Mouse (Mus musculus) Muller cell, postnatal 12 days (primary cell): ENCODE results near the gene Trit1.
A peak's percentile ranks its signal among the peaks of the same experiment; 100 is the strongest.
"Not testable (repeated sequence)": the region's sequence is repeated elsewhere in the genome, so short reads cannot be mapped to it uniquely, and the experiment has no call there.

Experiments
- DNase-seq: peaks from one replicate; pipeline ENCODE4 v3.0.0-alpha.2; 2015; ENCODE audit errors: inconsistent ontology term

Gene Trit1

DNA sequence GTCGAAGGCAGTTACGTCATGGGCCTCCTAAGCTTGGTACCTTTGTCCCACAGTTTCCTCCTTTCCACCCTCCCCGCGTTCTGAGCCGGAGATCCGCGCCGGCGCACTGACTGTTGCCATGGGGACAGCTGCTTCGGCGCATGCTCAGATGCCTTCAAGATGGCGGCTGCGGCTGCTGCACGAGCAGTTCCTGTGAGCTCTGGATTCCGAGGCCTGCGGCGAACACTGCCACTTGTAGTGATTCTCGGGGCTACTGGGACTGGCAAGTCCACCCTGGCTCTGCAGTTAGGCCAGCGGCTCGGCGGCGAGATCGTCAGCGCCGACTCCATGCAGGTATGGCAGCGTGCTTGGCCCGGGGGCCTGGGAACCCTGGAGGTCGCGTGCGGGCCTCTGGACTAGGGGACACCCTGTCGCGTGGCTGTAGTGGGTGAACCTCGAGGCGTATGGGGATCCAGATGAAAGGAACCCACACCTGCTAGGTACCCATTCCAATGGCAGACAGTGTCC, at the start of gene Trit1:
TSS of gene Trit1 (plus strand) at position 147 of the 507 bp plus-strand sequence.
- DNase-seq = peak; percentile 91

GRCm38 (mm10) chr4:122968106-122968505, 48.3 kb upstream of the Trit1 start:
- no peak for DNase-seq

- DNase-seq = no peak
Observed at GRCm38 (mm10) chr4:122971191-122971590, 45.2 kb upstream of the Trit1 start.

GRCm38 (mm10) chr4:122971646-122972045, 44.8 kb upstream of the Trit1 start:
- no peak for DNase-seq

- DNase-seq = no peak
Observed at GRCm38 (mm10) chr4:122972056-122972455, 44.3 kb upstream of the Trit1 start.

DNA sequence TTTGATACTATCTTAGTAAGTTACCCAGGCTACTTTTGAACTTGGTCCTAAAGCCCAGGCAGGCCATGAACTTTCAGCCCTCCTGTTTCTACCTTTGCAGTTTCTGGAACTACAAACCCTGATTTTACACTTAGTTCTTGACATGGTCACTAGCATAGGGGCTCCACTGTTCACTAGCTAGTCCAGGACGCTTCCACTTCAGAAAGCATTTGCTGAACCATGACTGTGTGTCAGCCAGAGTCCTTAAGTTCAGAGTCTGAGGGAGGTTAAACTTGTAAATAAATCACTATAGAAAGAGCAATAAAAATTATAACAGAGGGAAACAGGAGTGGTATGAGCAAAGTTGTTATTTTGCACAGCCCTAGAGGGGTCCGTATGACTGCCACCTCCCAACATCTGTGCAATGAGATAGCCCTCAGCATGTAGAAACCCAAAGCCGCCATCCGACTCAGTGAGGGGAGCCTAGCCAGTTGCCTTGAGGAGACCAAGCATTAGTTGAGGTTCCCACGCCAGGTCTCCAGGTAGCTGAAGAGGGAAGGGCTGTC, 41.3 kb upstream of the Trit1 start:
- DNase-seq = no peak

DNA sequence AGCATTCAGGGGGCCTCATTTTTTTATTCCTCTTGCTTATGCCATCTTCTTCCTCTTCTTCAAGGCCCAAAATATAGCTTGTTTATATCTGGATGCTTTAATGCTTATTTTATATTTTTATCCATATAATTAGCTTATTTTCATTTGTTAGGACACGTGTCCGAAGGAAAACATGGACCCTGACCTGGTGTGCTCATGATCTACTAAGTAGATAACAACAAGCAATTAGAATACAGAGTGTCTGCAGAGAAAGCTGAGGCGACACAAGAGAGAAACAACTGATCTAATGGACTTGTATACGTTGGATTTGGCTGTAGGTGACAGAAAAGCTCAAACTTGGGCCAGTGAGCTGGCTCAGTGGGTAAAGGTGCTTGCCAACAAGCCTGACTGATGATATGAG, 39.5 kb upstream of the Trit1 start:
- DNase-seq = no peak

GRCm38 (mm10) chr4:122978850-122979249, 37.5 kb upstream of the Trit1 start:
- no peak for DNase-seq

DNA sequence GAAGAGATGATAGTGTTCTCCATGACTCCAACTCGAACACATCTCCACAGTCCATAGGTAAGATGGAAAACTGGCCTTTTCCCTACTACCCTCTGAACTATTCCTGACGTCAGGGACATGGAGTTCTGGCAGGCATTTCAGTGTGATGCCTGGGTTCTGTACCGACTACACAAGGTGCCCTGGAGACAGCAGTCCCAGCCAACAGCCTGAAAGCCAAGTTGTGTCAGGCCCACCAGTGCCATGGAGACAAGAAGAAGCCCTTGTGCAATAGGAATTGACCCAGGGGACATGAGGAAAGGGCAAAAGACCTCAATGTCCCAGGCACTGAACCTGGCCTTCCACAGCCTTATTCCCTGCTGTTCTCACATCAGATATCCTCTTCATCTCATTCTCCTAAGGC, 36.6 kb upstream of the Trit1 start:
- DNase-seq = no peak

DNA sequence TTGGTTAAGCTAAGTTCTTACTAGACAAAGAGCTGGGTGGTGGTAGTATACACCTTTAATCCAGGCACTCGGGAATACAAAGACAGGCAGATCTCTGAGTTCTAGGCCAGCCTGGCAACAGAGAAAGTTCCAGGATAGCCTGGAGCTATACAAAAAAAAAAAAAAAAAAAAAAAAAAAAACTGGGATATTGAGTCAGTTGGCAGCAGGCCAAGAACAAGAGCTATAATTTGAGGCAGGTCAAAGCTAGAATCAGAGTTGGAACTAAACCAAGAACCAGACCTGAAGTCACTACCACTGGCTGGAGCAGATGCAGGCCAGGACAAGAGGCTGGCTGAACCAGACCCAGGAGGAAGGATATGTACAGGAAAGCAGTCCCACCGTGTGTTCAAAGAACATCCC, 35.7 kb upstream of the Trit1 start:
- DNase-seq = no peak

GRCm38 (mm10) chr4:122981238-122981637, 35.2 kb upstream of the Trit1 start:
- no peak for DNase-seq

DNA sequence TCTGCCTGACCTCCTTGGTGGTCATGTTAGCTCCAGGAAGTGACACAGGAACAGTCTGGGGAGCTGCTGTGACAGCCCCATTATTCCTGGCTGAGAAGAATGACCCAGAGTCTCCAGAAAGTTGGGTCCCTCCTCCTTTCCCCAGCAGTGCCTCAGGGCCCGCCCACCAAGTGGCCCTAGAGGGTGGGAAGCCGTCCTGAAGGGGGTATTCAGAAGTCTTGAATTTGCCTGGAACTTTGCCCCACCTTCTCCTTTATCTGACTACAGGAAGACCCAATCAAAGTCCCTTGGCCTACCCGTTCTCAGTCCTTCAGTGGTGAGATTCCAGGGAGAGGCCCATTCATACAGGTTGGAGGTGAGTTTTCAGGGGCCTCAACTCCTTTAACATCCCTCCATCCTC, 34.5 kb upstream of the Trit1 start:
- no peak for DNase-seq

DNA sequence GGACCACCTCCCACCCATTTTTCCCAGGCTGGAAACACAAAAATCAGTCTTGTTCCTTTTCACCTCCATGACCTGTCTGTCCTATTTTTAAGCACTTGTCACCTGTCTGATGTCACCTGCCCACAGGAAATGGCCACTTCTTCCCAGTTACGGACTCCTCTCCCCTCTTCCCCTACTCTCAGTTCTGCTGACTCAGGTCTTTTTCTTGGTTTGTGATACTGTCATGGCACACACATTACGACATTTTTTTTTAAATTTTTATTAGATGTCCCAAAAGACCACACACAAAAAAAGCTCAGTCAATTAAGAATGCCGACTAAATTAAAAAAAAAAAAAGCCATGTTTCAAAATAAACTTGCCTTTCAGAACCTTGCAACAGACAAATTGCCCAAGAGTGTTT, 33.9 kb upstream of the Trit1 start:
- no peak for DNase-seq

DNA sequence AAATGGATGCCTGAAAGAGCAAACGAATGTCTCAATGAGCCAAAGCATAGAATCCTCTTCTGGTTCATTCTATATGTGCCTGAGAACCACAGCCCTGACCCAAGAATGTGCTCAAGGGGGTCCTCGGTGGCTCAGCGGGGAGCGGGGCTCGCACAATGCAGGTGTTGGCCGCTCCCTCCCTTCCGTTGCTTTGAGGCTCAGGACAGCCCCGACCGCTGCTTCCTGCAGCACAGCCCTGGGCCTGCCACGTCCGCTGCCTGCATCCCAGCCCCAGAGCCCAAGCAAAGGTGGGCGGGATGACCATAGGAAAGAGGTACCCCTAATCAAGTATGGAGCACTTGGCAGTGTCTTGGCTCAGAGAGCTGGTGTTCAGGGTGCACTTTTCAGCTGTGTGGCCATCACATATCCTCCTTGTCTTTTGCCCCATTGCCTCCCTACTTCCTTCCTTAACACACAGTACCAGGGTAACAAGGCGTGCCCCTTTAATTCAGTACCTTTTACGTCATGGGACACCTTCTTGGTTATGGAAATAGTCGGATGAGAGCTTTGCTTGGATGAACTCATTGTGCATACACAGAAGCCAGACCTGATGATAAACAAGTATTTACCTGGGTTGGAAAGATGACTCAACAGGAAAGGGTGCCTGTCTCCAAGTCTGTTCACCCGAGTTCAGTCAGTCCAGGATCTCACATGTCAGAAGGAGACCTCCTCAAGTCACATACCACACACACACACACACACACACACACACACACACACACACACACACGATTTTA, 32.7 kb upstream of the Trit1 start:
- no peak for DNase-seq

GRCm38 (mm10) chr4:122985110-122985509, 31.3 kb upstream of the Trit1 start:
- peak; percentile 79 for DNase-seq

- DNase-seq = no peak
Observed at GRCm38 (mm10) chr4:122987421-122987820, 29.0 kb upstream of the Trit1 start.

DNA sequence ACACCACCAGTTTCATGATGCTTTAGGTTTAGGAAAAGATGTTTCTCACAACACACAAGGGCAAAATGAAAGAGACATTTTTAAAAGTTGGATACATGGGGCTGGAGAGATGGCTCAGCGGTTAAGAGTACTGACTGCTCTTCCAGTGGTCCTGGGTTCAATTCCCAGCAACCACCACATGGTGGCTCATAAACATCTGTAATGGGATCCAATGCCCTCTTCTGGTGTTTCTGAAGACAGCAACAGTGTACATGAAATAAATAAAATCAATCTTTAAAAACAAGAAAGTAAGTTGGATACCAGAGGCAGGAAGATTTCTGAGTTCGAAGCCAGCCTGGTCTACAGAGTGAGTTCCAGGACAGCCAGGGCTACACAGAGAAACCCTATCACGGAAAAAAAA, 28.4 kb upstream of the Trit1 start:
- DNase-seq = not testable (repeated sequence)

- DNase-seq = no peak
Observed at GRCm38 (mm10) chr4:122991177-122991576, 25.2 kb upstream of the Trit1 start.

DNA sequence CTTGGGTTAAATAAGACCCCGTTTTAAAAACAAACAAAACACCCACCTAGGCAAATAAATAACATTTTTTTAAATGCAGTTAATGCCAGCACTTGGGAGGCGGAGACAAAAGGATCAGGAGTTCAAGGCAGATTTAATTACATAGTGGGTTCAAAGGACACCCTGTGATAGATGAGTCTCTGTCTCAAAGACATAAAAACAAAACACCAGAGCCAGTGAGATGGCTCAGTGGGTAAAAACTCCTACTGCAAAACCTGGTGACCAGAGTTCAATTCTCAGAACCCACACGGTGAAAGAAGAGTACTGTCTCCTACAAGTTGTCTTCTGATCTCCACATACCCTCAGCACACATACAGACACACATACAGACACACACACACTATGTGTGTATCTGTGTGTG, 24.1 kb upstream of the Trit1 start:
- no peak for DNase-seq

GRCm38 (mm10) chr4:122995404-122996220, 20.8 kb upstream of the Trit1 start, which contains the start of gene Mycl:
Gene Mycl, plus strand, starts transcription at chr4:122995652.
- DNase-seq = peak; percentile 85

GRCm38 (mm10) chr4:122996221-122996617, 20.2 kb upstream of the Trit1 start:
- DNase-seq = peak; percentile 49

DNA sequence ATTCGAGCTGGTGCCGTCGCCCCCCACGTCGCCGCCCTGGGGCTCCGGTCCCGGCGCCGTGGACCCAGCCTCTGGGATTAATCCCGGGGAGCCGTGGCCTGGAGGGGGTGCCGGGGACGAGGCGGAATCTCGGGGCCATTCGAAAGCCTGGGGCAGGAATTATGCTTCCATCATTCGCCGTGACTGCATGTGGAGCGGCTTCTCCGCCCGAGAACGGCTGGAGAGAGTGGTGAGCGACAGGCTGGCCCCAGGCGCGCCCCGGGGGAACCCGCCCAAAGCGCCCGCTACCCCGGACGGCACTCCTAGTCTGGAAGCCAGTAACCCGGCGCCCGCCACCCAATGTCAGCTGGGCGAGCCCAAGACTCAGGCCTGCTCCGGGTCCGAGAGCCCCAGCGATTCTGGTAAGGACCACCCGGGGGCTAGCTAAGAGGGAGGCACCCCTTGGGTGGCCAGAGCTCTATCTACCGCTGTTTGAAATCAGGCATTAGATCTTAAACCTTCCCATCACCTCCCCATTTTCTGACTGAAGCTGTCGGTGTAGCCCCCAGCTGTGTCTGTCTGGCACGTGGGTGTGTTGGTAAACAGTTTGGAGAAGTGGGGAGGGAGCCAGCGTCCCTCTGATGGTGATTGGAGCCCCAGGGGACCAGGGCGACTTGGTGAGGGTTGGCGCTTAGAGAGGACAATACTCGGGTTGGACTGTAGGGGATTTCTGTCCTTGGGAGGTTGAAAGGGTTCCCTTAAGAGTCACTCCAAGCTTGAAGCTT, 19.6 kb upstream of the Trit1 start:
- no peak for DNase-seq
